Mouse (Mus musculus) frontal cortex, postnatal 14 days (tissue): ENCODE results near the gene Cfhr2.
"Not testable (repeated sequence)": the region's sequence is repeated elsewhere in the genome, so short reads cannot be mapped to it uniquely, and the experiment has no call there.

Source experiments
- DNase-seq, 2 experiments: peaks; one replicate each; pipeline ENCODE4 v3.0.0; 2022; ENCODE audit warnings: low spot score in 2 of 2

Gene Cfhr2

DNA sequence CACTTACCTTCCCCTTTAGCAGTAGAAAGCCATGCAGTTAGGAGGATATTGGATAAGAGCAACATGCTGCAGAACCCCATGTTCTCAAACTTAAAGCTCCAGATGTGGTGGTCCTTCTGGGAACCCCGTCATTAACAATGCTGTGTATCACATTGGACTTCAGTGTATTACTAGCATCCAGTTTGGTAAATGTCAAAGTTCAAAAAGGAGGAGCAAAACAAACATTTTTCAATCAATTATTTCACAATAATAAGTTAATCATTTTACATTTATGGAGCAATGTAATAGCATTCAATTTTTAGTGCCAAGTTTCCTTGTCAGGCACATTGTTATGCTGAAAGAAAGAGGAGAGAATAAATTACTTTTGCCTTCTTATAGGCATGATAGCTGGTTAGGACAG, at the start of gene Cfhr2:
Cfhr2 (minus strand) TSS at position 155 of the 400 bp plus-strand sequence.
- no peak for DNase-seq

DNA sequence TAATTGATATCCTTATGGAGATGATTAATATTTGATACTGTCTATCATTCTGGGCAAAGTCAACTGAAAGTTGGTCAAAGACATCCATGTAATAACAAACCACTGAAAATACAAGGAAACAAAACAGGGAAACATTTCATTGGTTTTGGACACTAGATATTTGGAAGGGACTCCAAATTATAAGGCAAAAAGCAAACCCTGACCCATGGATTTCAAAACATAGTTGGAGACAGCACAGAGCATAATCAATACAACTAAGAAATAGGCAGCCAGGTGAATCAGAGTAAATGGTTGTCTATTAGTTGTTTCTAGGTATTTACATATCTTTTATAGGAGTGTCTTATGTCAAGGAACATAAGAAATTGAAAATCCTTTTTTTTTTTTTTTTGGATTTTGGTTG, 5.2 kb upstream of the Cfhr2 start:
- no peak for DNase-seq

GRCm38 (mm10) chr1:139860176-139860575, 1.7 kb upstream of the Cfhr2 start:
- no peak for DNase-seq

- DNase-seq: no peak
Measured at GRCm38 (mm10) chr1:139839699-139840098, 18.8 kb downstream of the Cfhr2 start.

- DNase-seq: no peak
Measured at GRCm38 (mm10) chr1:139839290-139839689, 19.2 kb downstream of the Cfhr2 start.

DNA sequence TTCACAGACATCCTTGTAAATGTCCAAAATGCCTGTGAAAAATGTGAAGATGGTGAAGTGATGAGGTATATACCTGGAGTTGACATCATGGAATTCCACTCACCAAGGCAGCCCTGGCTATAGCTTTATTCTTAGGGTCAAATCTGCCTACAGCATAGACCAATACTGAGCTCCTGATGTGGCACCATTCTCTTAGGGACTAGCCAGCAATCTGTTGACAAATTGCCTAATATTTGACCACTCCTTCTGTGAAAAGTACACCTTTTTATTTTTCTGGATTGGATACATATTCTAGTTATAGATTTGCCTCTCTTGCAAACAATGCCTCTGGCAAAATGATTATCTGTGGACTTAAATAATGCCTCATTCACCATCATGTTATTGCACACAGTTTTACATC, 49.9 kb downstream of the Cfhr2 start:
- DNase-seq: no peak

DNA sequence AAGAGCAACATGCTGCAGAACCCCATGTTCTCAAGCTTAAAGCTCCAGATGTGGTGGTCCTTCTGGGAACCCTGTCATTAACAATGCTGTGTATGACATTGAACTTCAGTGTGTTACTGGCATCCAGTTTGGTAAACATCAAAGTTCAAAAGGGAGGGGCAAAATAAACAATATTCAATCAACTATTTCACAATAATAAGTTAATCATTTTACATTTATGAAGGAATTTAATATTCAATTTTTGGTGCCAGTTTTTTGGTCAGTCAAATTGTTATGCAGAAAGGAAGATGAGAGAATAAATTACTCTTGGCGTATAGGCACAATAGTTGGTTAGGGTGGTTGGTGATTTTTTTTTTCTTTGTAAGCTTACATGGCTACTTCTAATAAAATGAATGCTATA, 77.4 kb downstream of the Cfhr2 start, which contains the start of gene Gm4788:
Gm4788 (minus strand) TSS at position 101 of the 400 bp plus-strand sequence.
- no peak for DNase-seq

- not testable (repeated sequence) for DNase-seq
Measured at GRCm38 (mm10) chr1:139769913-139770312, 88.6 kb downstream of the Cfhr2 start.
